ENCODE assay signal across 24 mouse cellular contexts in the genomic region with DNA sequence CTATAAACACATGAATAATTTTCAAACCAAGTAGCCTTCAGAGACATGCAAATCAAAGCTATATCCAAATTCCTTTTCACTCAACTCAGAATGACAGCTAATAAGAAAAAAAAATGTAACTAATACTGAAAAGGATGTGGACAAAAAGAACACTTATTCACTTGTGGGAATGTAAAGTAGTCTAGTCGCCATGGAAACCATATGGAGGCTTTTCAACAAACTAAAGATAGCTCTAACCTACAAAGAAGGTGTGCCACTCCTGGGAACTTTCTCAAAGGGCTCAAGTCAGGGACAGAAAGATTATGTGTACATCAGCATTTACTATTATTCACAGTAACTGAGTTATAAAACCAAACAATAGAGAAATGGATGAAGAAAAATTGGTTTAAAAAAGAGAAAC.
"Had no signal": no experiment of that assay in that cellular context is flagged by ENCODE, and none has a peak within 500 bp of the region (broad histone marks: within the 10 kb centered on the region; RNA-seq: fewer than 3 reads in every experiment).

No protein-coding gene starts in this region.

- ATAC-seq: hindbrain, embryonic 16.5 days; inflammation-experienced regulatory T-cells, adult 6 months; intestine, embryonic 15.5 days; intestine, postnatal 0 days had no signal

- H3K9me3 ChIP-seq: heart, embryonic 10.5 days; heart, embryonic 12.5 days; hindbrain, embryonic 10.5 days; hindbrain, embryonic 12.5 days; intestine, embryonic 15.5 days; limb, embryonic 13.5 days; limb, embryonic 15.5 days had no signal

- H3K27me3 ChIP-seq: heart, embryonic 12.5 days; hindbrain, embryonic 12.5 days; intestine, embryonic 15.5 days; limb, embryonic 13.5 days; limb, embryonic 15.5 days had no signal

- H3K4me2 ChIP-seq: heart, embryonic 12.5 days; hindbrain, embryonic 12.5 days; hindbrain, embryonic 14.5 days; intestine, embryonic 15.5 days; limb, embryonic 13.5 days; limb, embryonic 15.5 days had no signal

- H3K36me3 ChIP-seq: heart, embryonic 10.5 days; heart, embryonic 12.5 days; hindbrain, embryonic 10.5 days; hindbrain, embryonic 12.5 days; intestine, embryonic 15.5 days; limb, embryonic 13.5 days; limb, embryonic 15.5 days had no signal

- DNase-seq: gastrocnemius, adult 2 months; gastrocnemius, postnatal 10 days; gastrocnemius, postnatal 25 days; heart, adult 18-20 months; heart, postnatal 10 days; heart, postnatal 4 days; kidney, adult 18-20 months; kidney, adult 8-10 months; kidney, postnatal 10 days; kidney, postnatal 25 days; kidney, postnatal 4 days; left cerebral cortex, postnatal 4 days had no signal

- H3K27ac ChIP-seq: gastrocnemius, adult 2 months; heart, embryonic 10.5 days; hindbrain, embryonic 10.5 days; hindbrain, embryonic 12.5 days; hindbrain, embryonic 14.5 days; intestine, embryonic 15.5 days; layer of hippocampus, adult 2 months; limb, embryonic 13.5 days; limb, embryonic 15.5 days had no signal

- H3K4me1 ChIP-seq: heart, embryonic 10.5 days; heart, embryonic 12.5 days; hindbrain, embryonic 10.5 days; hindbrain, embryonic 12.5 days; intestine, embryonic 15.5 days; limb, embryonic 13.5 days; limb, embryonic 15.5 days had no signal

- H3K4me3 ChIP-seq: gastrocnemius, adult 2 months; heart, embryonic 10.5 days; heart, embryonic 12.5 days; hindbrain, embryonic 10.5 days; hindbrain, embryonic 12.5 days; intestine, embryonic 15.5 days; layer of hippocampus, adult 2 months; limb, embryonic 13.5 days; limb, embryonic 15.5 days had no signal

- H3K9ac ChIP-seq: heart, embryonic 12.5 days; hindbrain, embryonic 12.5 days; hindbrain, embryonic 14.5 days; intestine, embryonic 15.5 days; limb, embryonic 13.5 days; limb, embryonic 15.5 days had no signal
